Mouse (Mus musculus) C2C12 (cell line): ENCODE results near the gene Sgcd. TPM values are rescaled to one million over a fixed set of nuclear protein-coding genes. Genes with fewer than 3 reads are reported as not detected.

Experiments
- H3K27me3 ChIP-seq: one replicate; pipeline ENCODE4 v1.6.1; 2011; ENCODE audit not compliant: control insufficient read depth, insufficient read depth, insufficient read length
- H3K36me3 ChIP-seq: one replicate; pipeline ENCODE4 v1.6.1; 2011; ENCODE audit not compliant: control insufficient read depth, insufficient read depth
- H3K4me3 ChIP-seq: one replicate; pipeline ENCODE4 v1.5.1; 2011; ENCODE audit warnings: mild to moderate bottlenecking, control low read depth; ENCODE audit not compliant: poor library complexity, insufficient read depth, severe bottlenecking
- H3K79me2 ChIP-seq: one replicate; pipeline ENCODE4 v1.6.1; 2011; ENCODE audit not compliant: control insufficient read depth, insufficient read depth
- H3K79me3 ChIP-seq: one replicate; pipeline ENCODE4 v1.6.1; 2011; ENCODE audit warnings: low read depth, control low read depth
- H3ac ChIP-seq: one replicate; pipeline ENCODE3; 2011; ENCODE audit warnings: low read depth; ENCODE audit not compliant: control insufficient read depth, insufficient read length
- CEBPB ChIP-seq: IDR thresholded peaks from one replicate; pipeline ENCODE4 v1.6.1; 2011; ENCODE audit warnings: low read depth, mild to moderate bottlenecking, control low read depth, moderate library complexity
- CTCF ChIP-seq: IDR thresholded peaks from one replicate; pipeline ENCODE4 v1.5.1; 2011; ENCODE audit not compliant: control insufficient read depth, insufficient read depth, insufficient read length
- FOSL1 ChIP-seq: IDR thresholded peaks from one replicate; pipeline ENCODE4 v1.8.0; 2011; ENCODE audit warnings: mild to moderate bottlenecking, low read length; ENCODE audit not compliant: poor library complexity, insufficient read depth, severe bottlenecking
- MAX ChIP-seq: IDR thresholded peaks from one replicate; pipeline ENCODE4 v1.6.1; 2011; ENCODE audit warnings: mild to moderate bottlenecking, control low read depth
- MYOD1 ChIP-seq: IDR thresholded peaks from one replicate; pipeline ENCODE4 v1.6.1; 2011; ENCODE audit warnings: low read depth; ENCODE audit not compliant: control insufficient read depth, insufficient read length
- MYOG ChIP-seq: IDR thresholded peaks from one replicate; pipeline ENCODE4 v1.6.1; 2011; ENCODE audit not compliant: control insufficient read depth, insufficient read length; ENCODE audit errors: extremely low read depth
- USF1 ChIP-seq: IDR thresholded peaks from one replicate; pipeline ENCODE4 v1.6.1; 2011; ENCODE audit warnings: low read depth, mild to moderate bottlenecking, control low read depth, moderate library complexity
- polyA plus RNA-seq: library from polyadenylated mRNA; unstranded; fragments of >200 nt; fragmentation: generic; extraction: Trizol; gene quantifications from one replicate; pipeline ENCODE4 v1.2.1, GENCODE M21; 2012; ENCODE audit warnings: missing spikeins

Gene Sgcd
- polyA plus RNA-seq, 1 experiment = 3.5 TPM

GRCm38 (mm10) chr11:47386136-47386535 lies 602.6 kb downstream of the Sgcd start:
- TF ChIP-seq CTCF = no peak
- no peak for TF ChIP-seq MYOG
- H3K27me3 ChIP-seq = no peaks in the 10 kb centered on the region
- no peaks in the 10 kb centered on the region for H3K79me3 ChIP-seq
- no peak overlapping the region for H3K4me3 ChIP-seq
- H3K36me3 ChIP-seq = no peaks in the 10 kb centered on the region
- H3K79me2 ChIP-seq = no peaks in the 10 kb centered on the region
- H3ac ChIP-seq = no peak overlapping the region

- Histone ChIP-seq H3K27me3 (no peaks in the 10 kb centered on the region), H3K79me2 (peaks cover 10% of the 10 kb centered on the region), H3K4me3 (no peak overlapping the region), H3ac (no peak overlapping the region), H3K36me3 (no peaks in the 10 kb centered on the region), H3K79me3 (no peaks in the 10 kb centered on the region)
- TF ChIP-seq USF1 (no peak), MAX (no peak), CTCF (no peak), FOSL1 (no peak), CEBPB (no peak)
Observed at GRCm38 (mm10) chr11:47379630-47379958, 609.2 kb downstream of the Sgcd start.

- peak overlapping the region; percentile 90 for H3ac ChIP-seq
- no peaks in the 10 kb centered on the region for H3K79me3 ChIP-seq
- peaks cover 10% of the 10 kb centered on the region for H3K79me2 ChIP-seq
- H3K4me3 ChIP-seq = peak overlapping the region; percentile 50
- H3K36me3 ChIP-seq = no peaks in the 10 kb centered on the region
- no peak for TF ChIP-seq CEBPB
- TF ChIP-seq MAX = peak; percentile 72
- TF ChIP-seq FOSL1 = no peak
- TF ChIP-seq MYOD1 = no peak
- TF ChIP-seq MYOG = no peak
- no peaks in the 10 kb centered on the region for H3K27me3 ChIP-seq
Observed at GRCm38 (mm10) chr11:47378843-47379629, 609.7 kb downstream of the Sgcd start.

GRCm38 (mm10) chr11:47377421-47377820 lies 611.3 kb downstream of the Sgcd start:
- TF ChIP-seq CTCF (no peak), MYOD1 (no peak), MYOG (no peak), CEBPB (no peak)
- no peaks in the 10 kb centered on the region for H3K27me3 ChIP-seq
- H3K79me2 ChIP-seq = peaks cover 25% of the 10 kb centered on the region
- no peak overlapping the region for H3ac ChIP-seq
- H3K4me3 ChIP-seq = no peak overlapping the region
- H3K79me3 ChIP-seq = no peaks in the 10 kb centered on the region
- no peaks in the 10 kb centered on the region for H3K36me3 ChIP-seq

- Histone ChIP-seq H3K27me3 (no peaks in the 10 kb centered on the region), H3K79me2 (peaks cover 27% of the 10 kb centered on the region), H3ac (peak overlapping the region; percentile 30), H3K79me3 (no peaks in the 10 kb centered on the region), H3K4me3 (no peak overlapping the region), H3K36me3 (no peaks in the 10 kb centered on the region)
- no peak for TF ChIP-seq FOSL1
- TF ChIP-seq MYOG = no peak
- TF ChIP-seq MYOD1 = no peak
- TF ChIP-seq CTCF = no peak
- TF ChIP-seq USF1 = no peak
- no peak for TF ChIP-seq CEBPB
- TF ChIP-seq MAX = no peak
Observed at GRCm38 (mm10) chr11:47376915-47377314, 611.9 kb downstream of the Sgcd start.

GRCm38 (mm10) chr11:47371616-47372015 lies 617.2 kb downstream of the Sgcd start:
- Histone ChIP-seq H3K79me2 (peaks cover 27% of the 10 kb centered on the region), H3ac (no peak overlapping the region), H3K4me3 (no peak overlapping the region), H3K36me3 (no peaks in the 10 kb centered on the region), H3K27me3 (no peaks in the 10 kb centered on the region), H3K79me3 (no peaks in the 10 kb centered on the region)
- TF ChIP-seq FOSL1 = no peak
- TF ChIP-seq CEBPB = no peak
- TF ChIP-seq MYOD1 = no peak
- no peak for TF ChIP-seq MAX
- no peak for TF ChIP-seq MYOG
- no peak for TF ChIP-seq CTCF
- TF ChIP-seq USF1 = no peak
